Comparison of ENCODE assay signal across 35 mouse cellular contexts in the genomic region with DNA sequence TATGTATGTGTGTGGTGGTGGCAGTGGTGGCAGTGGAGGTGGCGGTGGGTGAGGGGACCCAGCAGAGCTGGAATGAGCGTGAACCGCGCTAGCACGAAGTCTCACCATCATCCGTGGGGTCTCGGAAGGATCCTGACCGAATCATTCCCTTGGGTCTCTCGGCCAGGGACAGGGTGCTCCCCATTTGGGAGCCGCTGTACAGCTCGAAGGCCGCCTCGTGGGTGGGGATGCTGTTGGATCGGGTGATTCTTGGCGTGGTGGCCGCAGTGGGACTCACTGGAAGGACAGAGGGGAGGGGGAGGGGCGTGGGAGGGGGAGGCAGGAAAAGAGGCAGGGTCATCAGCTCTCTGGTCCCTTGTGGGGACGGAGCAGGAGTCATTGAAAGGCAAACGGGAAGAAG.
"Had no signal": no experiment of that assay in that cellular context is flagged by ENCODE, and none has a peak within 500 bp of the region (broad histone marks: within the 10 kb centered on the region; RNA-seq: fewer than 3 reads in every experiment).

No protein-coding gene starts in this region.

- H3K4me1 ChIP-seq: hindbrain, embryonic 10.5 days; hindbrain, embryonic 12.5 days; hindbrain, embryonic 13.5 days; hindbrain, embryonic 15.5 days had no signal

- H3K9ac ChIP-seq: heart, embryonic 12.5 days; heart, embryonic 13.5 days; heart, embryonic 15.5 days; hindbrain, embryonic 12.5 days; hindbrain, embryonic 13.5 days; hindbrain, embryonic 14.5 days; hindbrain, embryonic 15.5 days; intestine, embryonic 15.5 days; kidney, embryonic 15.5 days had no signal

- H3K9me3 ChIP-seq: heart, embryonic 12.5 days; heart, embryonic 13.5 days; heart, embryonic 15.5 days; hindbrain, embryonic 10.5 days; hindbrain, embryonic 12.5 days; hindbrain, embryonic 13.5 days; hindbrain, embryonic 15.5 days; intestine, embryonic 15.5 days; kidney, embryonic 15.5 days had no signal

- H3K27ac ChIP-seq: heart, embryonic 13.5 days; heart, embryonic 15.5 days; hindbrain, embryonic 10.5 days; hindbrain, embryonic 12.5 days; hindbrain, embryonic 13.5 days; hindbrain, embryonic 14.5 days; hindbrain, embryonic 15.5 days; hindbrain, postnatal 0 days; intestine, embryonic 15.5 days; kidney, embryonic 15.5 days; kidney, postnatal 0 days; layer of hippocampus, adult 2 months; left cerebral cortex, adult 2 months had no signal

- ATAC-seq: hindbrain, embryonic 16.5 days; hindbrain, postnatal 0 days; inflammation-experienced regulatory T-cells, adult 6 months; intestine, embryonic 15.5 days; intestine, embryonic 16.5 days; intestine, postnatal 0 days had no signal

- H3K27me3 ChIP-seq: heart, embryonic 12.5 days; heart, embryonic 13.5 days; heart, embryonic 15.5 days; hindbrain, embryonic 12.5 days; hindbrain, embryonic 13.5 days; hindbrain, embryonic 15.5 days; intestine, embryonic 15.5 days; kidney, embryonic 15.5 days had no signal

- H3K4me2 ChIP-seq: heart, embryonic 11.5 days; heart, embryonic 12.5 days; heart, embryonic 13.5 days; heart, embryonic 15.5 days; hindbrain, embryonic 12.5 days; hindbrain, embryonic 13.5 days; hindbrain, embryonic 14.5 days; hindbrain, embryonic 15.5 days; intestine, embryonic 15.5 days; kidney, embryonic 15.5 days had no signal

- DNase-seq: heart, postnatal 10 days; heart, postnatal 14 days; heart, postnatal 36 days; heart, postnatal 4 days; kidney, adult 11 months; kidney, adult 18-20 months; kidney, adult 2 months; kidney, adult 8-10 months; kidney, adult 9 months; kidney, postnatal 10 days; kidney, postnatal 14 days; kidney, postnatal 25 days; kidney, postnatal 36 days; kidney, postnatal 4 days; layer of hippocampus, adult 9-11 months; layer of hippocampus, postnatal 36 days had no signal

- H3K4me3 ChIP-seq: heart, embryonic 12.5 days; heart, embryonic 13.5 days; heart, embryonic 15.5 days; hindbrain, embryonic 10.5 days; hindbrain, embryonic 12.5 days; hindbrain, embryonic 13.5 days; hindbrain, embryonic 15.5 days; intestine, embryonic 15.5 days; kidney, embryonic 15.5 days; layer of hippocampus, adult 2 months; left cerebral cortex, adult 2 months had no signal
